Mouse (Mus musculus) E14TG2a.4 (cell line): ENCODE data around the gene Cldn19.
A peak's percentile ranks its signal among the peaks of the same experiment; 100 is the strongest.

Experiments
- H3K27me3 ChIP-seq: 2 replicates; pipeline ENCODE4 v1.6.1; 2014; ENCODE audit warnings: low read length, control low read depth; ENCODE audit not compliant: insufficient read depth
- H3K36me3 ChIP-seq: 2 replicates; pipeline ENCODE4 v1.6.1; 2014; ENCODE audit warnings: low read length, control low read depth; ENCODE audit not compliant: insufficient read depth
- H3K4me1 ChIP-seq: replicated peaks from 2 replicates; pipeline ENCODE4 v1.6.1; 2014; ENCODE audit warnings: low read depth, low read length, control low read depth
- H3K4me3 ChIP-seq: replicated peaks from 2 replicates; pipeline ENCODE4 v1.5.1; 2014; ENCODE audit warnings: mild to moderate bottlenecking, low read length
- H3K9me3 ChIP-seq: 2 replicates; pipeline ENCODE4 v1.6.1; 2014; ENCODE audit warnings: low read length, control low read depth
- CTCF ChIP-seq: conservative IDR thresholded peaks from 2 replicates; pipeline ENCODE4 v1.5.1; 2014; ENCODE audit warnings: low read length
- NANOG ChIP-seq: IDR thresholded peaks from 2 replicates; pipeline ENCODE4 v1.6.1; 2014; ENCODE audit warnings: borderline replicate concordance, low read length, mixed read lengths
- POU5F1 ChIP-seq: IDR thresholded peaks from 2 replicates; pipeline ENCODE4 v1.6.1; 2014; ENCODE audit warnings: low read length, borderline replicate concordance

Cldn19 gene

DNA sequence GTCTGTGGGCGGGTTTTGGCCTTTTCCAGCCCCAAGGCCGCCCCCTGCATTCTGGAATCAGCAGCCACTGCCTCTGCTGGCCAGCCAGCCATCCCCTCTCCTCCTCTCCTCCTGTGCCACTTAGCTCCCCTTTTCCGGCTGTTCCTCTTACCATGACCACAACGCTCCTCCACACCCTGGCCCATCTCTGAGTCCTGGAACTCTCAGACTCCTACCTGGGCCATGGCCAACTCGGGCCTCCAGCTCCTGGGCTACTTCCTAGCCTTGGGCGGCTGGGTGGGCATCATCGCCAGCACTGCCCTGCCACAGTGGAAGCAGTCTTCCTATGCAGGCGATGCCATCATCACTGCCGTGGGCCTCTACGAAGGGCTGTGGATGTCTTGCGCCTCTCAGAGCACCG lies at the start of gene Cldn19:
Gene Cldn19, plus strand, starts transcription at position 64 of the 400 bp plus-strand sequence.
- H3K9me3 ChIP-seq = no peaks in the 10 kb centered on the region
- TF ChIP-seq CTCF (no peak), NANOG (no peak), POU5F1 (no peak)
- H3K4me3 ChIP-seq = peak within 1 kb of the TSS; percentile 74
- H3K27me3 ChIP-seq = peaks cover 25% of the 10 kb centered on the region
- H3K4me1 ChIP-seq = peaks cover 51% of the 10 kb centered on the region
- H3K36me3 ChIP-seq = no peaks in the 10 kb centered on the region

DNA sequence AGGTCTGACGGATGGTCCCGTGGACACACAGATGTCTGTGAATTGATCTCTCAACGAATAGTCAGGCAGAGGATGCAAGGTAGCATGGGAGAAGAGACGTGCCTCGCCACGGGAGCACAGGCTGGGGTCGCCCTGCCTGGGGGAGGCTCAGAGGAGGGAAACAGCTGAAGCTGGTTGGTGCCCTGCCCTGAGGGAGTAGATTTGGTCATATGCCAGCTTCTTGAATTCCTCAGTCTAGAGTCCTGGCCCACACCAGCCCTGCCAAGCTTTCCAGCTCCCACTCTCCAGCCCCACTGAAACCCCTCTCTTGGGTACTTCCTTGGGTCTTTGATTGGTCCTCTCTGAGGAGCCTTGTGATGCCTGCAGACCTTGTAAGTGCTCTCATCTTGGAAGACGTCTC lies 38.5 kb upstream of the Cldn19 start:
- H3K4me1 ChIP-seq = peaks cover 19% of the 10 kb centered on the region
- TF ChIP-seq POU5F1 (no peak), CTCF (no peak), NANOG (no peak)

DNA sequence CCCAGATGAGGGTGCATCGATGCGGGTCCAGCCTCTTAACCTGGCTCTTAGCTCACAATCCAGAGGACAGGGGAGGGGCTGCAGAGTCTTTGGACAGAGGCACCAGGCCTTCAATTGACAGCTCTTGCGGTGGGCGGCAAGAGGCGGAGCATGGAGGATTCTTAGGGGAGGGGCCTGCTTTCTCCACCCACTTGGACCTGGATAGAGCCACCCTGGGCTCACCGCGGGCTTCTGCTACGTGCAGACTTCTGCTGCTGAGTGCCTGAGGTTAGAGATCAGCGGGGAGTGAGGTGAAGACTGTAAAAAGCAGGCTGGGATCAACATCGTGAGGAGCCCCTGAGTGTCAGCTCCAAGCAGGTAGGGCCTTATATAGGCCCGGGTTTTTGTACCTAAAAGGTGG lies 37.0 kb upstream of the Cldn19 start, which contains the start of gene Tmem269:
Gene Tmem269, minus strand, starts transcription at position 49 of the 400 bp plus-strand sequence.
- peaks cover 7% of the 10 kb centered on the region for H3K36me3 ChIP-seq
- peaks cover 25% of the 10 kb centered on the region; the same call in 1 of the 2 replicates for H3K27me3 ChIP-seq
- H3K4me3 ChIP-seq = no peak within 1 kb of the TSS
- TF ChIP-seq NANOG (no peak), CTCF (no peak), POU5F1 (no peak)
- no peaks in the 10 kb centered on the region for H3K9me3 ChIP-seq
- peaks cover 26% of the 10 kb centered on the region for H3K4me1 ChIP-seq

More for the DNA sequence above, 38.5 kb upstream of the Cldn19 start:
- Histone ChIP-seq H3K4me3 (no peak overlapping the region), H3K27me3 (peaks cover 25% of the 10 kb centered on the region), H3K36me3 (no peaks in the 10 kb centered on the region), H3K9me3 (no peaks in the 10 kb centered on the region)

DNA sequence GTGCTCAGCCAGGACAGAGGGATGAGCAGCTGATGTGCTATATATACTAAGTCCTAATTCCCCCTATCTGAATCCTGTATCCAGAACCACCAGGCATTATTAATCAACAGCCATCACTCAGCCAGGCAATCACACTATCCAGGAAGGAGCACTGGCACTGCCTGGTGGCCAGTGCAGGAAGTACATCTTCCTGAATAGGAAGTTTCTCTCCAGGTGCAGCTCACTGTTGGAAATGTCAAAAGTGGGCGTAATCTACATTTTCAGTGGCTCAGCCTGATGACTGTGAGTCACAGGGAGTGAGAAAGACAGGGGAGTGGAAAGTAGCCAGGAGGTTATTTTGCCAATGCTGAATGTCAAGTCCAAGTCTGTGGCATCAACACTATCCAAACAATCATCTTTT lies 31.5 kb upstream of the Cldn19 start:
- Histone ChIP-seq H3K36me3 (peaks cover 56% of the 10 kb centered on the region), H3K4me3 (no peak overlapping the region), H3K27me3 (no peaks in the 10 kb centered on the region), H3K9me3 (no peaks in the 10 kb centered on the region), H3K4me1 (peaks cover 45% of the 10 kb centered on the region)
- no peak for TF ChIP-seq POU5F1
- TF ChIP-seq CTCF = peak; percentile 99

DNA sequence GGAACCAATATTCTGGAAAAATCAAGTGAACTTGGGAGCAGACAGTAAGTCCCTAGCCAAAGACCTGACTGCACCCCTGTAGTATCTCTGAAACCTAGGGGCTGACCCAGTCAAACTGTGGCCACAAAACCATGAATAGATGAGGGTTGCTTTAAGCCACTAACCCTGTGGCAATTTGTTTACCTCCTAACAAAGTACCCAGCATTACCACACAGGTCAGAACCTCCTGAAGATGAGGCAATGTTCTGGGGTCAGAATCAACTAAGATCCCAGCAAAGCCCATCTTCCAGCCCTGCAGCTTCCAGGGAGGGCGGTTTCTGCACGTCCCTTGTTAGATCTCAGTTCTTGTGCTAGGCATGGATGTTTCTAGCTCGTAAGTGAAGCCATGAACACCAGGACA lies 30.7 kb upstream of the Cldn19 start:
- Histone ChIP-seq H3K27me3 (no peaks in the 10 kb centered on the region), H3K4me3 (no peak overlapping the region), H3K4me1 (peaks cover 40% of the 10 kb centered on the region), H3K9me3 (no peaks in the 10 kb centered on the region), H3K36me3 (peaks cover 60% of the 10 kb centered on the region)
- no peak for TF ChIP-seq POU5F1
- TF ChIP-seq CTCF = no peak
- no peak for TF ChIP-seq NANOG

DNA sequence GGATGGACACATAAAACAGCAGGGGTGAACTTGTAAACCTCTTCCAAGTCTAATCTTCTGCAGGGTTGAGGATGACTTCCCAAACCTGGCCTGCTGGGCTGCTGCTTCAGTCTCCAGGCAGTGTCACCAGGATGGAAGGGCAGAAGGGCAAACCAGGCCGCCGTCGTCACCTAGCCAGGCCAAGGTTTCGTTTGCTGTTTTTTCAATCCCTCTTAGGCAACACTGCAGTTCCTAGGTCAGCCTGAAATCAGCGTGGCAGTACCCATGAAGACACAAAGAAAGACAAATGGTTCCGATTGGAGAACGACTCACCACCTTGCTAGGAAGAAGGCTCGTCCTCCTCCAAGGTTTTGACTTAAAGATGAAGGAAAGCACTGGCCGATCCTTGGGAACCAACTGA lies 29.5 kb upstream of the Cldn19 start:
- H3K9me3 ChIP-seq = no peaks in the 10 kb centered on the region
- peaks cover 71% of the 10 kb centered on the region for H3K36me3 ChIP-seq
- no peak for TF ChIP-seq CTCF
- no peak for TF ChIP-seq POU5F1
- TF ChIP-seq NANOG = no peak
- H3K4me1 ChIP-seq = peaks cover 38% of the 10 kb centered on the region
- no peak overlapping the region for H3K4me3 ChIP-seq
- H3K27me3 ChIP-seq = no peaks in the 10 kb centered on the region

DNA sequence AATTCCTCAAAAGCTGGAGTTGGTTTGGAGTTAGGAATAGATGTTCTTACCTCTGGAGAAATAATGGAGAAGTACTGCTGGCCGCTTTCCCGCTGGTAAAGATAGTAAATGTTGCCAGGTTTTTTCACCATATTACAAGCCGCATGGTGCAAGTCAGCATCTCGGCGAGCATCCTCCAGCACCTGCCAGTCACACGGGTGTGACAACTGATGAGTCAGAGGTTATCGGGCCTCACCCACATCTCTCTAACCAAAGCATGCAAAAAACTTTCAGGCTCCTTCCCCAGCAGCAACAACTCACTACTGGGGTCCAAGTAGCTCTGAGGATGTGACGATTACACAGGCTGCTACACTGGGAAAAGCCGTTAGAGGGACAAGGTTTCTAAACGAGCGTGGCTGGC lies 28.5 kb upstream of the Cldn19 start:
- H3K36me3 ChIP-seq = peaks cover 73% of the 10 kb centered on the region
- peaks cover 44% of the 10 kb centered on the region for H3K4me1 ChIP-seq
- no peaks in the 10 kb centered on the region for H3K9me3 ChIP-seq
- no peaks in the 10 kb centered on the region for H3K27me3 ChIP-seq
- H3K4me3 ChIP-seq = no peak overlapping the region
- no peak for TF ChIP-seq POU5F1
- no peak for TF ChIP-seq NANOG
- no peak for TF ChIP-seq CTCF

DNA sequence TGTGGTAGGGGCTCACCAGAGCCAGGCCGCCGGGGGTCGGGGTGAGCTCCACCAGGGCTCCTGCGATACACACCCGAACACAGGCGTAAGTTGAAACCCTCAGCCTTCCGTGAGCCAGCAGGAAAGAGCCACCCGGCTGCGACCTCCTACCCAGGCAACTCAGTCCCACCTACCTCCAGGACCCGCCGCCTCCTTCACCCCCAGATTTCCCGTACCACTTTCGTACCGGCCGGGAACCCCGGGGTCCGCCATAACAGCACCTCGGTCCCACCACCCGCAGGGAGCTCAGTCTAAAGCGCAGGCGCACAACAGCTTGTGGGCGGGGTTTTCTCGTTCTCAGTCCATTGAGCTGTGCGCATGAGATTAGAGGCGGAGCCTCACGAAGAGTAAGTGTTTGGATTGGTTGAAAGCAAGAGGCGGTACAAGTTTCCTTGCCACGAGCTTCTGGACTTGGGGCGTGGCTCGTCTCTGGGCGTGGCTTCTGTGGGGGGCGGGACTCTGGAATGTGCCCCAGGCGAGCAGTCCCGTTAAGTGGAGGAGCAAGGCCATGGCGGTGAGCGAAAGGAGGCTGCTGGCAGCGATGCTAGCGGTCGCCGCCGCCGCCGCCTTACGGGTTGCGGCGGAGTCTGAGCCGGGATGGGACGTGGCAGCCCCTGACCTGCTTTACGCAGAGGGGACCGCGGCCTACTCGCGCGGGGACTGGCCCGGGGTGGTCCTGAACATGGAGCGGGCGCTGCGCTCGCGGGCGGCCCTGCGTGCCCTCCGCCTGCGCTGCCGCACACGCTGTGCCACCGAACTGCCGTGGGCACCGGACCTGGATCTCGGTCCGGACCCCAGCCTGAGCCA lies 22.6 kb upstream of the Cldn19 start, which contains the start of the genes AU022252 and P3h1:
Gene AU022252, minus strand, starts transcription at position 303 of the 846 bp plus-strand sequence.
Gene P3h1, plus strand, starts transcription at position 506 of the 846 bp plus-strand sequence.
- no peak for TF ChIP-seq NANOG
- no peak for TF ChIP-seq CTCF
- TF ChIP-seq POU5F1 = no peak
- peaks cover 50% of the 10 kb centered on the region for H3K4me1 ChIP-seq
- no peaks in the 10 kb centered on the region for H3K9me3 ChIP-seq
- peaks cover 14% of the 10 kb centered on the region for H3K27me3 ChIP-seq
- H3K4me3 ChIP-seq = peak within 1 kb of the TSS; percentile 96
- H3K36me3 ChIP-seq = peaks cover 50% of the 10 kb centered on the region
